Mouse (Mus musculus) granulocyte monocyte progenitor cell, adult 5-6 weeks (primary cell): ENCODE measurements around the gene Tmtc1. TPM values are rescaled to one million over a fixed set of nuclear protein-coding genes. Genes with fewer than 3 reads are reported as not detected.
A peak's percentile ranks its signal among the peaks of the same experiment; 100 is the strongest.

Experiments
- ATAC-seq: replicated peaks from 2 replicates; pipeline ENCODE4 v1.8.0; 2016; ENCODE audit warnings: mild to moderate bottlenecking, moderate TSS enrichment, inconsistent platforms; ENCODE audit not compliant: poor library complexity, severe bottlenecking
- total RNA-seq, 2 experiments: library from RNA; stranded (forward) in 1 of 2; stranded (reverse) in 1 of 2; fragments of 200-712, 200-1000 nt in 1 of 2; fragments of >200 nt in 1 of 2; fragmentation: Nextera tagmentation in 1 of 2; gene quantifications; 2 replicates each; pipeline ENCODE4 v1.2.3; 2014 to 2017

The Tmtc1 gene
- total RNA-seq, 2 experiments from 2014 or later, result not detected

DNA sequence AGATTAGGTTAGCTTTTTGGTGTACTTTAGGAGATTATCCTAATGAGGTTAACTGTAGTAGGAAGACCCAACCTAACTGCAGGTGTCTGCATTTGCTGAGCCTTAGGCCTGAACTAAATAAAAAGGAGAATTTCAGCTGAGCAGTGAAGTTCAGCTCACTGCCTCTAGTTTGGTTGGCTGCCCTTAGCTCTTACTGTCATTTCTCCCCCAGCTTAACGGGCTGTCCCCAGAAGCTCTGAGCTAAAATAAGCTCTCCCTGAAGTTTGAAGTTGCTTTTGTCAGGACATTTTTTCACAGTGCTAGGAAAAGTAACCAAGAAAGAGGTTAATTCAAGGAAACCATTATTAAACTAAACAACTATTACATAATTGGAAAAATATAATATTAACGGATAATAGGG is 115.3 kb downstream of the Tmtc1 start:
- no peak for ATAC-seq

DNA sequence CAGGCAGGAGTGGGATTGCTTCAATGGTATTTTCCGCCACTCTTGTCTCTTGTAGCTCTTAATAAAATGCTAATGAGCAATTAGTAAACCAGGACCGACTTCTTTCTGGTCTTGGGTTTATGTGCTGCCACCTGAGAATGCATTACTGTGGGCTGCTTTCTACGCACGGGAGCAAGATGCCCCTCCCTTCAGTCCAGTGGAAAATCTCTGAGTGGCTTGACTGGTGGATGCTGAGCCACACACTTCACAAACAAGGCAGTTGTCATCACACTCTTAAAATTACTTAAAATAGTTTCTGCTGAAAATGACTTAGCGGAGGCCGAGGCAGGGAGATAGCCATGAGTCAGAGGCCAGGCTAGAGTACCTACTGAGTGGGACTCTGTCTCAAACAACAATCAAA is 116.1 kb downstream of the Tmtc1 start:
- ATAC-seq, result no peak

DNA sequence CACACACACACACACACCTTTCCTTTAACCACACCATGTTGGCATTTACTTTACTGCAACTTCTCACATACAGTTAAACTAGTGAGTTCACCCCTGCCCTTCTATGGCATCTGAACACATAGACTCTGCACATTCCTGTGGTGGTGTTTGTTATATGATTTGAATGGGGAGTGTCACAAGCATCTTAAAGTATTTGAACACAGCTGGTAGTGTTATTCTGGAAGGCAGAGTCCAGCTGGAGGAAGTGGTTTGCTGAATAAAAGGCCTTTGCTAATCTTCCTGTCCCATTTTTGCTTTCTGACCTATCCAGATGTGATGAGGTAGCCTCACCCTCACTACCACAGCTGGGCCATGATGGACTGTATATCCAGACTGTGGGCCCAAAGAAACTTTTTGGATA is 125.5 kb downstream of the Tmtc1 start:
- no peak for ATAC-seq

DNA sequence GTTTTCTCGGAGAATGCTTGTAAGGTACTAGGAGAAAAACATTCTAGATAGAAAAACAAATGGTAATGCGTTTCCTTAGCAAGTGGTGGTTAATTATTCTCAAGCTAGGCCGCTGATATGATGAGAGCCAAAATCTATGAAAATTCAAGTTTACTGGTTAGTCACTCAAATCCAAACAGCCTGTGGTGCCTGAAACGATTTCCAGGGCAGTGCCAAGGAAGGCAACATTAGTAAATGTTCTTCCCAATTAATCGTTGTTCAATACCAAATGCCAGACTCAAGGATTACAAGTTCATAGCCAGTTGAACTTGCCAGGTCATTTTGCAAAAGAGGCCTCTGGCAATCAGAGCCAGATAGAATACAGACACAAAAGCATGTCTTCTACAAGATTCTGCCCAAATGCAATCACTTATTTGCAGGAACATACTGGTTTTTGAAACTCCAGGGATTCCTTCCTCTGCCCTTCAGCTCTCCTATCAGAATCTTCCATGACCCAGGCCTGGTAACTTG is 128.6 kb downstream of the Tmtc1 start:
- ATAC-seq, result no peak

DNA sequence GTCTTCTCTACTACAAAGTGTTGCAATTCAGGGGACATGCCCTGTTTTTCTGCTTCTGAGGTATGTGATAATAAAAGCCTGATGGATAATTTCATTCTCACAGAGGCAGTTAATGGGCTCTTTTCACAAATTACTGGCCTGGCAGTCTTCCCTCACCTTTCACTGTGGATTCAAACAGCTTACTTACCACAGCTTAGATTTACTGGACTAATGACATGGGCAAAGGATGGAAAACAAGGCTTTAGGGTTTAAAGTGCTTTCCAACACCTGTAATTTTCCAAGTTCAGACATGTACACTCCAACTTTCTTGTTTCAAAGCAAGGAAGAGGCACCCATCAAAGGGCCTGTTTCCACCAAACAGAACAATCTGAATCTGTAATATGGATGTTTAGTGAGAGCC is 129.1 kb downstream of the Tmtc1 start:
- ATAC-seq, result no peak

DNA sequence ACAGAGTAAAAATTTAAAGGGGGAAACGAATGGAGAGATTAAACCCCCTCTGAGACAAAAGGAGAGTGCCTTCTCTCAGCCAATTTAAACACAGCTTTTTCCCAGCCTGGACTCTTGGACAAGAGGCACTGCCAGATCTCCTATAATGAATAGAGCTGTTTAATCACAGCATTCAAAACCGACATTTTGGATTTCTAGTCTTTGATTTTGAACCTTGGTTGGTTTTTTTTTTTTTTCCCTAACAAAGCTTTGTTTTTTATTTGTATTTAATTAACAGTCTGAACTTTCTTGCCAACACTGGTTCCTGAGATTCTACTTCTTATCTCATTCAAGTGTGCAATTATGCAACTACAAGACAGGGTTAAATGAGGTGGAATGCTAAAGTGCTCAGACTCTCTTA is 133.2 kb downstream of the Tmtc1 start:
- ATAC-seq, result no peak

DNA sequence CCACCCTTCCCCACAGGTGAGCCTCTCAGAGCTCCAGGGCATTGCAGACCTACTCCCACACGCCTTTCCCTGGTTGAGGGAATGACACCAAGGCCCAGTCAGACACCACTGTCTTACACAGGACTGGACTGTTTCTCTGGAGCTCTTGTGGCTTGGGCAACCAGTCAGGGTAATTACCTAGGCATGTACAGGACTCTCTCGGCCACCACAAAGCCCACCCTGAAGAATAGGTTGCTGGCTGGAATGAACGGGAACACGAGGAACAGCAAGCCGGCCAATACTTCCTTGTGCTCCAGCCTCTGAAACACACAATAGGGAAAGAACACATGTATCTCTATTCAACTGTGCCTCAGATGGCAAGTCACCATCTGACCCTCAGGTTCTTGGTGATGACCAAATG is 138.4 kb downstream of the Tmtc1 start:
- no peak for ATAC-seq

DNA sequence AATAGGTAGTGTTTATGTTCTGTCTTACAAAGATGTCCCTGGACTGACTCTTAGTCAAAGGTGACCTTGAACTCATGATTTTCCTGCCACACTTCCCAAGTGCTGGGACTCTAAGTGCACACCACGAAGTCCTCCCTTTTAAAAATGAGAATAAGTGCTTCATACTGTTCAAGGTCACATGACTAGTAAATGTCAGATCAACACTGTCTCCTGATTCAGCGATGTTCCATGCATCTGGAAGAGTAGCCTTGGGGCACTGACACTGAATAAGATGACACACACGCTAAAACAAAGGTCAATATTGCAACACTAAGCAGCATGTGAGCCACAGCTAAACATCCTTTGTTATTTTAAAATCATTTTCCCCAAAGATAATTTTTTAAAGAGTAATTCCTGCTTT is 139.0 kb downstream of the Tmtc1 start:
- ATAC-seq, result no peak

DNA sequence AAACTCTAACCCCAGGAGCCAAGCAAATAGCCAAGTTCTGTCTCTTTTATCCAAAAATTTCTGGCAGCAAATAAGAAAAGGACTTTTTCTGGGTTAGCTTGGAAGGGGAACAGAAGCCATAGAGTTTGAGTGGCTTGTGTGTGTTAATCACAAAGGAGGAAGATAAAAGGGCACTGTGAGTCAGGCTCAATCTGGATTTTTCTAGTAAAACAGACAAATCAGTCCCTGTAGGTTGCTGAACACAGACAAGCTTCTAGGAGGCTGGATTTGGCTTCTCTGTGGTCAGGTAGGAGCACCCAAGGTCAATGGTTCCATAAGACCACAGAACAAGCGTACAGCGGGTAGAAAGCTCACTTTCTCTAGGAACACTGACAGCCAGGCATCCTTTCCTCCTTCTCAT is 141.9 kb downstream of the Tmtc1 start:
- ATAC-seq, result no peak

DNA sequence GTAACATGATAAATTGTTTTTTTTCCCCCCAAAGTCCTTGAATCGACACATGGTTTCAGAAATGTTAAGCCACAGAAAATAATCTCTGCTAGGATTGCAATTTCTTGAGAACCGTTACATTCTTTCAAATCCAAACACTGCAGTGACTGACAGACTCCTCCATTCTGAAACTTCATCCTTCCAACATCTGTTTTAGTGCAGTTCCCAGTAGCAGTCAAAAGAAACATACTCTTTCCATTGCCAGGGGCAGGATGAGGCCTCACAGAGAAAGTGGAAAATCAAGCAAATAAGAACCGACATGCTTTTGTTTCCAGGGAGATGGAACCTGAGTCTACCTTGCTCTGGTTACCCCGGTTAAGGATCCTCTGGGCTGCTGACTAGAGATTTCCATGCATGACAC is 147.1 kb downstream of the Tmtc1 start:
- no peak for ATAC-seq

DNA sequence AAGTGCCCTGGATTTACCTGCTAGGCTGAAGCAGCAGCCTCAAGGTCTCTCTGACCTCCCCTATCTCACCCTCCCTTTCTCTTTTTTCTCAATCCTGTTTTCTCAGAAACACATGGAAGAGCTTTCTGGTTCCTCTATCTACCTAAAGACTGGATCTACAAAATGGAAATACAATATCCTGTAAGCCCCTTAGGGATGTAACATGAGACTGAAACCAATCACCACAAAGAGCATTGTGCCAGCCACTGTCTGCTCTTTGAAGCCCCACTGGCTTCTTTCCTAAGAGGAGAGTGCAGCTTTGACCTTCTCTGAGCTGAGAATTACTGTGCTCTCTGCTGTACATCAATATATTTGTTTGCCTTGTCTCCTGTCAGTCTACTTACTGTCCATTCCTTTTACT is 147.8 kb downstream of the Tmtc1 start:
- no peak for ATAC-seq

DNA sequence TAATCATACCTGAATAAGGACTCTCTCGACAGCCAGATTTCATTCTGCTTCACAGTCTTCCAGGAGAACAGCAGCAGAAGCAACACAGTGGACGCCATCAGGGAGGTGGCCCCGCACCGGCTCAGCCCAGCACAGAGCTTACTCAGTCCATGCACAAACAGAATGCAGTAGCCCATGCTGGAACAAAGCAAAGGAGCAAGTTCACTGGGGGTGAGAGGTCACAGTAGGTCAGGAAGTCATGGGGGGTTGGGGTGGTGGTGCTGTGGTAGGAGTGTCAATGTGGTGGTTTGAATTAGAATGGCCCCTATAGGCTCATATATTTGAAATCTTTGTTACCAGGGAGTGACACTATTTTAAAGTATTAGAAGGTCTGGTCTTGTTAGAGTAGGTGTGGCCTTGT is 149.7 kb downstream of the Tmtc1 start:
- no peak for ATAC-seq

DNA sequence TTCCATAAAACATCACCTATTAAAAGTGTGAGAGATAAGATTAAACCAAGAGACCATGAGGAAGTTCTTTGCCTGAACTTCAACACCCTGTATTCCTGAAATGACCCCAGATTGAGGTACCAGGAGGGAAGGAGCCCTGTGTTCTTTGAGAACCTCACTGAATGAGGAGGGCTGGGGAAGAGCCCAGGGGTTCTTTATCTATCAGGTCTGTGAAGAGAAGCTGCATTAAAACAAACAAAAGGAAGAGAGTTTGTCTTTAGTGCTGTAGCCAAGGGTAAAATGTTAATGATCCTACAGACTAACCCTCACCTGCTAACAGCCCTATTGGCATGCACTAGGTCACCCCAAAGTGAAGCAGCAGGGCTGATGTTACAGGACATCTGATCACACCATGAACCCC is 153.3 kb downstream of the Tmtc1 start:
- no peak for ATAC-seq

DNA sequence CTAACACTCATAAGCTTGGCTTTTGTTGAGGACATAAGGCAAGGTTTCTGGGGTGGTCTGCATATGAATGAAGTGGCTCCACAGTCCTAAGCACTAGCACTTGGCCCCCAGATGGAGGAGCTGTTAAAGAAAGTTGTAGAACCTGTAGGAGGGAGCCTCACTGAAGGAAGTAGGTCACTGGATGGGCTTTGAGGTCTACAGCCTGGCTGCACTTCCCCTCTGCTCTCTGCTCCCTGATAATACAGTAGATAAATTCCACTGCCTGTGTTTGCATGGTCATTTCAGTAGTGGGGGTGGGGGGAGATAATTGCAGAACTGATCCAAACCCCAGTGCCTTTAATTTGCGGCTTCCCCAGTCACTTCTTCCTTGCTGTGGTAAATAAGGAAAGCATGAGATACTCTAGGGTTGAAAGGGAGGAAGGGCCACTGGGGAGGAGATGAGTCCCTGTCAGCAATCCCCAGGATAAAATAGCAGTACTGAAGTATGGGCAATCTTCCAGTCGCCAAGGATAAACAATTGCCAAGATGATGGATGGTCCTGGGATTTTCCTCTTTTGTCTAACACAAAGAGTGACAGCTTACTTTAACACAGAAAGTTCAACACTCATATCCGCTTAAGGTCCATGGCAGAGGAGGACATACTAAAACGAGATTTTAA is 160.8 kb downstream of the Tmtc1 start:
- ATAC-seq, result peak; percentile 98

DNA sequence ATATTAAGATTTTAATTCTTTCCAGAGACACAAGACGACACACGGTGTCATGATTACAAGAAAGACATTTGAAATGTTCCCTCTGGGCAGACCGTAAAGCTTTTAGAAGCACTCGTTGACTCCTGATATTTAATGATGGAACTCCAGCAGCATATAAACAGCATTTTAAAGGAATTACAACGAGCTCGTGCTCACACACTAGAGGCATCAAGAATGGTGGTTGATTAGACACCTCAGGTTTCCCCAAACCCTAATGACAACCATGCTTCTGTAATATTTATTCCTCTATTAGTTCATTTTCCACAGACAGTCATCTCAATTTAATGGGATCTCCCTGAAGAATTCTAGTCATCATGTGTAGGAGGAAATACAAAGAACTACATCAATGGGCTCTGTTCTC is 164.9 kb downstream of the Tmtc1 start:
- ATAC-seq, result no peak

DNA sequence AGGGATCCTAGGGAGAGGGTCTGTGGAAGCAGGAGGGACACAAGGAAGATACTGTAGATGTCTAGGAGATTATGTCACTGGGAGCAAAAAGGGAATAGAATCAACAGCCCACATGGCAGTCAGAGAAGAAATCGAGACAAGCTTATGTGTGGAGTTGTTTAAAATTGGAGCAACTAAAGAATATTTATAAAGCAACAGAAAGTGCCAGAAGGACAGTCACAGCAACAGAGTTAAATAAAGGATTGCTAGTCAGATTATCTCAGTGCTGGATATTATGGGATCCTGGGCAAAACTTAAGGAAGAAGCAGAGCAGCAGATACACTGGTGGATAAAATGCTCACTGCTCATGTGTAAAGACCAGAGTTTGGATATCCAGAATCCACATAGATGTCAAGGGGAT is 167.8 kb downstream of the Tmtc1 start:
- ATAC-seq, result no peak

DNA sequence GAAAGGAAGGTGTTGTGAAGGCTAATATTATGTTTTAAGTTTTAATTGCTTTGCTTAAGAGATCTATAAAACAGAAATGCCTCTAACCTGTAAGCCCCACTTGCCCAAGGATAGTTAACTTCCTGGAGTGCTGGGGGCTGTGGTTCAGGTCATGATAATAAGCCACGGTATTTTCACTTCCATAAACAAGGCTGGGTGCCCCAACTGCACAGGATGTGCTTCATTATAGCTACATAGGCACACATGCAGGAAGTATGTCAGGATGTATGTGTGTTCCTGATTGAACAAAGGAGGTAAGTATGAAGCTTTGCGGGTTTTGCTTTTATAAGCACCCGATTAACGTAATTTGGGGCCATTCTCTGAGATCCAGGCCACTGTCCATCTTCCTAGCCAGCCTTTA is 169.1 kb downstream of the Tmtc1 start:
- ATAC-seq, result peak; percentile 97

DNA sequence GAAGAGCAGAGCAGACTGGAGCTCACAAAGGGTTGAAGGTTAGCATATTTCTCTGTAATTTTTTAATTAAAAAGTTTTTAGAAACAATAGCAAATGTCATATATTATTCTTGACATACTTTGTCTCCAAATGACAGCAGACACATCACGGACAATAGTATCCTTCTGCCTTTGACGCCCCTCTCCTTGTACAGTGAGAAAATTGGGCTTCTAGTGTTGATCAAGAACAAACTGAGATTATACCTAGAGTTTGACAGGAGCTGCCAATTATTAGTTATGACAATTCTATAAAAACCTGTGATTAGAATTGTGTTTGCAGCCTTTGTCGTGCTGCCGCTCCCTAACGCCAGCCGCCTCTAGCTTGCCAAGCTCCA is 183.5 kb downstream of the Tmtc1 start:
- ATAC-seq, result no peak

DNA sequence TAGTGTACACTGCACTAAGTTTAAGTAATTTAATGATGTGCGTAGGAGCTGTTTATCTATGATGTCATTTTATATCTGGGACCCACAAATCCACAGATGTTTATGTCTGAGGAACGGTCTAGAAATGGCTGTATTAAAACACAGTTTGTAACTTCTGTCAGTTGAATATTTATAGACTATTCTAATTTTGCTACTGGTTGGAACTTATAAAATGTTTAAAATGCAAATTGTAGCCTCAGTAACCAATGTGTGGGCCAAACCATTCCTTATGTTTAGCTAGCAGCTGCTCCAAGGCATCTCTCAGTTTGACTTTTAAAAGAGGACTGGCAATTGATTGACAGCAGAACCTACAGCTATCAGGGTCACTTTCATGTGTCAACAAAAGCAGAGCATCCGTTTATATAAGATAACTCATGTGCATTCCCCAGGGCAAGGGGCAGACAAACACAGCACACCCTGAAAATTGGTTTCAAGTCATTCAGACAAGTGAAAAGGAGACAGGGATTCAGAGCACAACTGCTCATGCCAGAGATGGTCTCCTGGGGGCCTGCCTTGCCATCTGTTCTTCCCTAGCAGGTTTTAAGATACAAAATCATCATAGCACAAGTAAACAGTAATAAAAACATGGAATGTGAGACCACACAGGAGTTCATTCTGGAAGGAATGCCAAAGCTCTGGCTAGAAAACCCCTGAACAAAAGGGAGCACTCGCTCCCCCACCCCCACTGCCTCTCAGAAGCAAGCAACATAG is 184.0 kb downstream of the Tmtc1 start:
- no peak for ATAC-seq

DNA sequence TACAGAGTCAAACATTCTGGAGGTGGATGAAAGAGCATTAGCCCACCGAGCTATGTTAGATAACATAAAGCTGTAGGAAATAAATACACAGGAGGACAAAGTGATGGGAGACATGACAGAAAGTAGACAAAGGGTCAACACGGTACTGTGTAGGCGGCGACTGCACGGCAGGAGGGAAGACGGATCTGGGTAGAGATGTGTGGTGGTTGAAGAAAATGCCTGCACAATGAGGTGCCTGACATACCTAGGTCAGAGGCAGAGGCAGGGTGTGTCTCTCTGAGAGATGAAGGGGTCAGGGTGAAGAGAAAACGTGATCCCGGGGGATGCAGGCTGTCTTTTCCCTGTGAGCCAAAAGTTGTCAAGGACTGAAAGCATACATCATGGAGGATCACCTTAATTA is 185.1 kb downstream of the Tmtc1 start:
- ATAC-seq, result no peak

DNA sequence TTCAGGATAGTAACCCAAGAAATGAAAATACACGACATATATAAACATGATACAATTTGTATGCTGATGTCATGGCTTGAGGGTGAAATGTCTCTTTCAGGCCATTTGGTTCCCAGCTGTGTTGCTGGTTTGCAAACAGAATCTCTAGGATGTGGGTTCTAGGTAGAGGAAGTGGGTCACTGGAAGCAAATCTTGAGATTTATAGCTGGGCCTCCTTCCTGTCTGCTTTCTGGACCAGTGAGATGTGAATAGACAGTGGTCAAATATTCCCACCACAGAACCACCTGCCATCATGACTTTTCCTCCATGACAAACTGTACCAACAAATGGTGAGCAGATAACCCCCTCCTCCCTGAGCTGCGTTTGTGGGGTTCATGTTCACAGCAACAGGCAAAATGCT is 186.4 kb downstream of the Tmtc1 start:
- ATAC-seq, result peak; percentile 46

DNA sequence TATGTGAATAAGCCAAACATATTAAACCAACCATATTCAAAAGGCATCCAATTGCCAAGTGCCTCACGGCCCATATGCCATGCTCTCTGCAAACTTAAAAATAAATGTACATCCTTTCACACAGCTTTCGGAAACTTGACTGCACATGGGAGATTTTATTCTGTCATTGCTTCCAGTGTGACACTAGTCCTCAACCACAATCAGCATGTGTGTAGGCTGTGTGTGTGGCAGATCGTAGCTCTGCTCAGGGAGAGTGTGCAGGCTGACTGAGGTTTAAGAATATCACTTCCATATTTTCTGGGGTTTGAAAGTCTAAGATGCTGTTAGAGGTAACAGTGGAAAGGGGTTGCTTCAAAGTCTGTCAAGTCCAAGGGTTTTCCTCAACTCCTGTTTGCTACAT is 188.1 kb downstream of the Tmtc1 start:
- ATAC-seq, result no peak
